Mouse (Mus musculus): ENCODE measurements at regions not wholly inside any gene's neighbourhood (a gene's known extent, or its start where the extent isn't known, plus 50 kb on each side); places are given as distances from the start of the nearest gene placed in this dataset.

DNA sequence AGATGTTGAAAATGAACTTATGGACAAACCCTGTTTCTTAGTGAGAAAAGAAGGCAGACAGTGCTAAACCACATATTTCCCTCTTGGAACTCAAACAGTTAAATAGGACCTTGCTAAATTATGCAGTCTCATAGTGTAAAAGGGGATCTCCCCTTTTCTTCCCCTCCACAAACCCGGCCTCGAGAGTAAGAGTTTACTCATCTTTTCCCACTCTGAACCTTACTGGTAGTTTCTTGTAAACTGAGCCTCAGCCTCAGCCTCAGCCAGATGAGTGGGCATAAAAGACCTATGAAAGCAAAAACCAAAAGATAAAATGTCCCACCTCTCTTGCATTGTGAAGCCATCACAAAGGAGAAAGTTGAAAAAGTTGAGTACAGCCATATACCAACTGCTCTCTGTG is 92.6 kb upstream of the Il6 start:
- Histone ChIP-seq H3K27ac (ENCODE audit: low read length) (no peak overlapping the region), H3K9me3 (ENCODE audit: control insufficient read depth, low read length) (no peaks in the 10 kb centered on the region), H3K4me3 (ENCODE audit: low read length) (no peak overlapping the region), H3K9ac (ENCODE audit: low read depth, low read length) (no peak overlapping the region), H3K4me2 (ENCODE audit: low read depth, low read length) (no peak overlapping the region), H3K36me3 (ENCODE audit: control insufficient read depth, insufficient read depth, low read length) (no peaks in the 10 kb centered on the region), H3K27me3 (replicated peaks; ENCODE audit: control insufficient read depth, insufficient read depth, low read length) (no peaks in the 10 kb centered on the region), H3K4me1 (ENCODE audit: control insufficient read depth, insufficient read depth, low read length) (no peaks in the 10 kb centered on the region)
- no peak for ATAC-seq
- WGBS = 73% methylated on average over 2 of the region's 2 CpGs

DNA sequence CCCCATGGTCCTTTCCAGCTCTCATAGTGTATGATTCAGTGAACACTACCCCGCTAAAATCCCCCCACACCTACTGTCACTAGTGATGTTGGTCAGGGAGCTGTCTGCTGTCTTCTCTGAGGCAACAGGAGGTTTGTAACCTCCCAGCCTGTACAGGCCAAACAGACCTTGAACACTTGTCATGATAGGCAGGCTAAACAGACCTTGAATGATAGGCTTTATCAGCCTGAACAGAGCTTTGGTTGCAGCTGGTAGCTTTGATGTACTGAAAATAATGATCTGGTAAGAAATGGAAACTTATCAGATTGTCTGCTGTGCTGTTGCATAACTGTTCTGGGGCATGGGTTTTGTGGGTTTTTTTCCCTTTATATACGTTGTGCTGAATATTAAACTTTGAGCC is 87.4 kb upstream of the Il6 start:
- H3K4me1 ChIP-seq (ENCODE audit: control insufficient read depth, insufficient read depth, low read length) = no peaks in the 10 kb centered on the region
- no peak overlapping the region for H3K4me2 ChIP-seq (ENCODE audit: low read depth, low read length)
- 72% methylated on average over 2 of the region's 2 CpGs for WGBS
- no peaks in the 10 kb centered on the region for H3K27me3 ChIP-seq (replicated peaks; ENCODE audit: control insufficient read depth, insufficient read depth, low read length)
- ATAC-seq = peak; percentile 44; the same call in 1 of the 2 replicates
- no peak overlapping the region for H3K27ac ChIP-seq (ENCODE audit: low read length)
- H3K4me3 ChIP-seq (ENCODE audit: low read length) = no peak overlapping the region
- no peak overlapping the region for H3K9ac ChIP-seq (ENCODE audit: low read depth, low read length)
- H3K36me3 ChIP-seq (ENCODE audit: control insufficient read depth, insufficient read depth, low read length) = no peaks in the 10 kb centered on the region
- no peaks in the 10 kb centered on the region for H3K9me3 ChIP-seq (ENCODE audit: control insufficient read depth, low read length)

DNA sequence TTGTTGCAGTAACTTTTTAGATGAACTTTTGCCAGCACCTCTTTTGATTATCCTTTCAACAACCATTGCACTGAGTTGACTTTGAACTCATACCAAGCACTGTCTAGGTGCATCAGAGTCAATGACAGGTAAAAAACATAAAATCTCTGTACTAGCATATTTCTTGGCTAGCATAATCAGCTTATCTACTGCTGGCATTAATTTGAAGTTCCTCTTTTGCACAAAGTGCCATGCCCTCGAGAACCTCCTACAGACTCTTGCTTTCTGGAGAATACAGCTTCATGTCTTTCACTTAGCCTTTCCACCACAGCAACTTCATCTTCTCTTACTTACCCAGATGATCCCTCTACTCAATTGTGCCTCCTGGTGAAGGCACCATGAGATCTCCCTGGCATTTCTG is 85.3 kb upstream of the Il6 start:
- H3K4me2 ChIP-seq (ENCODE audit: low read depth, low read length) = no peak overlapping the region
- H3K9me3 ChIP-seq (ENCODE audit: control insufficient read depth, low read length) = no peaks in the 10 kb centered on the region
- no peak for ATAC-seq
- 71% methylated on average over 1 of the region's 1 CpGs for WGBS
- no peak overlapping the region for H3K4me3 ChIP-seq (ENCODE audit: low read length)
- H3K27me3 ChIP-seq (replicated peaks; ENCODE audit: control insufficient read depth, insufficient read depth, low read length) = no peaks in the 10 kb centered on the region
- H3K9ac ChIP-seq (ENCODE audit: low read depth, low read length) = no peak overlapping the region
- no peaks in the 10 kb centered on the region for H3K4me1 ChIP-seq (ENCODE audit: control insufficient read depth, insufficient read depth, low read length)
- H3K27ac ChIP-seq (ENCODE audit: low read length) = no peak overlapping the region
- H3K36me3 ChIP-seq (ENCODE audit: control insufficient read depth, insufficient read depth, low read length) = no peaks in the 10 kb centered on the region

DNA sequence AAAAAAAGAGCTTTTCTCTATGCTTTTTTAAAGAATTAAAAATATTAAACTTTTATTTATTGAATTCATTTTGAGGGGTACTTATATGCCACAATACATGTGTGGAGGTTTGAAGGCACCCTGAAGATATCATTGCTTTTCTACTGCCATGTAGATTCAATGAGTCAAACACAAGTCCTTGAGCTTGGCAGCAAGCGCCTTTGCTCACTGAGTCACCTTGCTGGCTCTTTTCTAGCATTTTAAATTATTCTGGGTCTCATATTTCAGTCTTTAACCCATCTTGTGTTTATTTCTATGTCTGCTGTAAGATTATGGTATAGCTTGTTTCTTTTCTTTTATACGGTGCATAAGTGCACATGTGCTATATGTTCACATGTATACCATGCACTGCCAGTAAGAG is 83.5 kb upstream of the Il6 start:
- no peaks in the 10 kb centered on the region for H3K36me3 ChIP-seq (ENCODE audit: control insufficient read depth, insufficient read depth, low read length)
- H3K4me1 ChIP-seq (ENCODE audit: control insufficient read depth, insufficient read depth, low read length) = no peaks in the 10 kb centered on the region
- no peaks in the 10 kb centered on the region for H3K9me3 ChIP-seq (ENCODE audit: control insufficient read depth, low read length)
- no peak for ATAC-seq
- no peak overlapping the region for H3K27ac ChIP-seq (ENCODE audit: low read length)
- H3K4me2 ChIP-seq (ENCODE audit: low read depth, low read length) = no peak overlapping the region
- H3K9ac ChIP-seq (ENCODE audit: low read depth, low read length) = no peak overlapping the region
- WGBS = 90% methylated on average over 2 of the region's 2 CpGs
- no peaks in the 10 kb centered on the region for H3K27me3 ChIP-seq (replicated peaks; ENCODE audit: control insufficient read depth, insufficient read depth, low read length)
- no peak overlapping the region for H3K4me3 ChIP-seq (ENCODE audit: low read length)

DNA sequence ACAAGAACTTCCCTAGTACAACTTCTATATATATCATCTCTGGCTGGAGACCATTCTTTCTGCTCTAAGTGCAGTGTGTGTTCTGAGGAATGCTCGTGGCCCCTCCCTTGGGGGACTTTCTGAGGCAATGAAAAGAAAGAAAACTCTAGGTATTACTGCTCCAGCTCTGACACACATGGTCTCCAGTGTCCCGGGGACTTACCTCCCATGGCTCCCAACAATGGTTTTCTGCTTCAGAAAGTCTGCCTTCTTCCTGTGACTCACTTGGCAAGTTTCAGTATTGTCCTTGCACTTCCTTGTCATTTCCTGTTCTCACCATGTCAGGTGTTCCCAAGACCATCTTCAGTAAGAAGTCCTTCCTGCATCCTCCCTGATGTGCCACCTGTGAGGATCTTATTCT is 65.7 kb upstream of the Il6 start:
- ATAC-seq = no peak
- 55% methylated on average over 2 of the region's 2 CpGs for WGBS
- H3K27me3 ChIP-seq (replicated peaks; ENCODE audit: control insufficient read depth, insufficient read depth, low read length) = no peaks in the 10 kb centered on the region

GRCm38 (mm10) chr5:29948161-29948560 is 64.8 kb upstream of the Il6 start:
- H3K9ac ChIP-seq (ENCODE audit: low read depth, low read length) = no peak overlapping the region
- no peak for ATAC-seq
- H3K27me3 ChIP-seq (replicated peaks; ENCODE audit: control insufficient read depth, insufficient read depth, low read length) = no peaks in the 10 kb centered on the region
- H3K9me3 ChIP-seq (ENCODE audit: control insufficient read depth, low read length) = no peaks in the 10 kb centered on the region
- no peaks in the 10 kb centered on the region for H3K36me3 ChIP-seq (ENCODE audit: control insufficient read depth, insufficient read depth, low read length)
- no peak overlapping the region for H3K27ac ChIP-seq (ENCODE audit: low read length)
- no peak overlapping the region for H3K4me3 ChIP-seq (ENCODE audit: low read length)
- H3K4me1 ChIP-seq (ENCODE audit: control insufficient read depth, insufficient read depth, low read length) = no peaks in the 10 kb centered on the region
- 69% methylated on average over 3 of the region's 3 CpGs for WGBS
- H3K4me2 ChIP-seq (ENCODE audit: low read depth, low read length) = no peak overlapping the region

More for the DNA sequence above, 65.7 kb upstream of the Il6 start:
- Histone ChIP-seq H3K4me2 (ENCODE audit: low read depth, low read length) (no peak overlapping the region), H3K4me3 (ENCODE audit: low read length) (no peak overlapping the region), H3K36me3 (ENCODE audit: control insufficient read depth, insufficient read depth, low read length) (no peaks in the 10 kb centered on the region), H3K9me3 (ENCODE audit: control insufficient read depth, low read length) (no peaks in the 10 kb centered on the region), H3K27ac (ENCODE audit: low read length) (0 out of 2 replicates have a peak overlapping the region, but pooled peaks have one; percentile 4), H3K4me1 (ENCODE audit: control insufficient read depth, insufficient read depth, low read length) (no peaks in the 10 kb centered on the region), H3K9ac (ENCODE audit: low read depth, low read length) (no peak overlapping the region)

GRCm38 (mm10) chr5:29950456-29951170 is 62.3 kb upstream of the Il6 start:
- 84% methylated on average over 5 of the region's 5 CpGs for WGBS
- Histone ChIP-seq H3K36me3 (ENCODE audit: control insufficient read depth, insufficient read depth, low read length) (no peaks in the 10 kb centered on the region), H3K4me3 (ENCODE audit: low read length) (no peak overlapping the region), H3K9ac (ENCODE audit: low read depth, low read length) (no peak overlapping the region), H3K27me3 (replicated peaks; ENCODE audit: control insufficient read depth, insufficient read depth, low read length) (no peaks in the 10 kb centered on the region), H3K9me3 (ENCODE audit: control insufficient read depth, low read length) (no peaks in the 10 kb centered on the region), H3K4me2 (ENCODE audit: low read depth, low read length) (no peak overlapping the region), H3K27ac (ENCODE audit: low read length) (no peak overlapping the region), H3K4me1 (ENCODE audit: control insufficient read depth, insufficient read depth, low read length) (no peaks in the 10 kb centered on the region)
- ATAC-seq = no peak

DNA sequence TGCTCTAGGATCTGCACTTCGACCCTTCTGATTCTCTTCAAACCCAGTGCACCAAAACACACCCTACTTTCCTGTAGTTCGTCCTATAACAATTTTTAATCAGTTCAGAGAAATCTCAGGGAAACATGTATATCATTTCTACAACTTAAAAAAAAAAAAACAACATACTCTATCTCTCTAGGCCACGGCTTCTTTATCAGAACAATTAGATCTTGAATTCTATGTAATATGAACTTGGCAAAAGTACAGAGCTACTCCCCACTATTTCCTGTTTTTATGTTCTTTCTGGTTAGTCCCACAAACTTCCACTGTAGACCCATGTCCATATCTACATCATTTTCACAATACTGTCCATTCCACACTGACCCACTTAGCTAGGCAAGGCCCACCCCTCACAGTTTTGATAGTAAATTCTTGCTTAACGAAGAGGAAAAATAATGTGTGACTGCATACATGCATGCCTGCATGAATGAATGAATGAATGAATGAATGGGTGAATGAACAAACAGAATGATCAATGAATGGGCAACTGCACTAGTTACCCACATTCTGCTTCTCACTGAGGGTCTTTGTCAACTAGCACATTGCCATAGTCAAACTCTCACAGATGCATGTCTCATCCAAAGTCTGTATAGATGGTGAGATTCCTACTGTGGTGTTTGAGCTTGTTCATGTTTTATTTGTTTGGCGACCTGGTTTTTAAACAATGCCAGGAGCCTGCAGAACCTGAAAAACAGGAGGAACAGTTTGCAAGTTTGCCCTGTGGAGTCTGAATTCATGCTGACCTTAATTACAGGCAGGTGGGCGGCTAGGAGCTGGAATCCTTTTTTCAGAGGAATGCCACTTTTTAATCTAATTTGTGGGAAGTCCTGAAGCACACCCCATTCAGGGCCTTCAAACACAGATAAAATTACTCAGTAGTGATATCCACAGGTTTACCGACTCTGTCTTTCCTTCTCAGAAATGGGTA is 61.2 kb upstream of the Il6 start:
- no peak for ATAC-seq
- no peak overlapping the region for H3K4me2 ChIP-seq (ENCODE audit: low read depth, low read length)
- no peaks in the 10 kb centered on the region for H3K9me3 ChIP-seq (ENCODE audit: control insufficient read depth, low read length)
- H3K27me3 ChIP-seq (replicated peaks; ENCODE audit: control insufficient read depth, insufficient read depth, low read length) = no peaks in the 10 kb centered on the region
- no peak overlapping the region for H3K27ac ChIP-seq (ENCODE audit: low read length)
- 63% methylated on average over 7 of the region's 7 CpGs for WGBS
- no peak overlapping the region for H3K4me3 ChIP-seq (ENCODE audit: low read length)
- no peak overlapping the region for H3K9ac ChIP-seq (ENCODE audit: low read depth, low read length)
- no peaks in the 10 kb centered on the region for H3K4me1 ChIP-seq (ENCODE audit: control insufficient read depth, insufficient read depth, low read length)
- no peaks in the 10 kb centered on the region for H3K36me3 ChIP-seq (ENCODE audit: control insufficient read depth, insufficient read depth, low read length)

Measured in intestine, embryonic 16.5 days (tissue).